Mouse (Mus musculus) hindbrain, embryonic 16.5 days (tissue): ENCODE measurements around the gene Nxph1. TPM values are rescaled to one million over a fixed set of nuclear protein-coding genes. Genes with fewer than 3 reads are reported as not detected.

Experiments used
- ATAC-seq: fragments of 200-750 bp; cut with Nextera tagmentation; 2 replicates; pipeline ENCODE4 v1.8.0; 2017; ENCODE audit warnings: moderate TSS enrichment, moderate library complexity
- H3K27ac ChIP-seq: fragments of 300-500 bp; sonication (generic); 2 replicates; pipeline ENCODE4 v1.5.1; 2014; ENCODE audit warnings: low read depth, mild to moderate bottlenecking, control low read depth, low read length, moderate library complexity
- H3K27me3 ChIP-seq: fragments of 300-500 bp; sonication (generic); replicated peaks from 2 replicates; pipeline ENCODE4 v1.6.1; 2014; ENCODE audit warnings: low read length; ENCODE audit not compliant: control insufficient read depth, insufficient read depth
- H3K36me3 ChIP-seq: fragments of 300-500 bp; sonication (generic); 2 replicates; pipeline ENCODE4 v1.6.1; 2014; ENCODE audit warnings: mild to moderate bottlenecking, low read length, moderate library complexity, mixed read lengths; ENCODE audit not compliant: control insufficient read depth, insufficient read depth
- H3K4me1 ChIP-seq: fragments of 300-500 bp; sonication (generic); 2 replicates; pipeline ENCODE4 v1.6.1; 2014; ENCODE audit warnings: low read depth, low read length; ENCODE audit not compliant: control insufficient read depth, insufficient read depth
- H3K4me2 ChIP-seq: fragments of 300-500 bp; sonication (generic); 2 replicates; pipeline ENCODE4 v1.6.1; 2014; ENCODE audit warnings: mild to moderate bottlenecking, low read length, control low read depth, moderate library complexity
- H3K4me3 ChIP-seq: fragments of 300-500 bp; sonication (generic); 2 replicates; pipeline ENCODE4 v1.5.1; 2014; ENCODE audit warnings: mild to moderate bottlenecking, low read length, control low read depth, moderate library complexity
- H3K9ac ChIP-seq: fragments of 300-500 bp; sonication (generic); 2 replicates; pipeline ENCODE4 v1.6.1; 2014; ENCODE audit warnings: low read depth, mild to moderate bottlenecking, control low read depth, low read length, moderate library complexity
- H3K9me3 ChIP-seq: fragments of 300-500 bp; sonication (generic); 2 replicates; pipeline ENCODE4 v1.6.1; 2014; ENCODE audit warnings: mild to moderate bottlenecking, low read length, moderate library complexity; ENCODE audit not compliant: control insufficient read depth
- WGBS: fragments of 180-500 bp; shearing (Covaris S2); extraction: QIAGEN DNeasy Blood & Tissue Kit; methylation state at CpG from one replicate; pipeline ENCODE4 v1.1.7; 2014; 5-methylcytosine and 5-hydroxymethylcytosine counted together
- polyA plus RNA-seq: library from polyadenylated mRNA; unstranded; fragments of >200 nt; fragmentation: Nextera tagmentation; extraction: Ambion mirVana; gene quantifications from 2 replicates; pipeline ENCODE4 v1.2.1, GENCODE M21; 2015

The Nxph1 gene
- polyA plus RNA-seq, 1 experiment from 2014 or later = 101 TPM

- Histone ChIP-seq H3K4me3 (no peak overlapping the region), H3K27ac (no peak overlapping the region), H3K4me2 (no peak overlapping the region), H3K9me3 (no peaks in the 10 kb centered on the region), H3K9ac (no peak overlapping the region), H3K4me1 (no peaks in the 10 kb centered on the region), H3K27me3 (no peaks in the 10 kb centered on the region), H3K36me3 (no peaks in the 10 kb centered on the region)
- 50% methylated on average over 3 of the region's 3 CpGs for WGBS
- ATAC-seq = no peak
These were observed 118.2 kb downstream of the Nxph1 start for GRCm38 (mm10) chr6:9066435-9066834.

DNA sequence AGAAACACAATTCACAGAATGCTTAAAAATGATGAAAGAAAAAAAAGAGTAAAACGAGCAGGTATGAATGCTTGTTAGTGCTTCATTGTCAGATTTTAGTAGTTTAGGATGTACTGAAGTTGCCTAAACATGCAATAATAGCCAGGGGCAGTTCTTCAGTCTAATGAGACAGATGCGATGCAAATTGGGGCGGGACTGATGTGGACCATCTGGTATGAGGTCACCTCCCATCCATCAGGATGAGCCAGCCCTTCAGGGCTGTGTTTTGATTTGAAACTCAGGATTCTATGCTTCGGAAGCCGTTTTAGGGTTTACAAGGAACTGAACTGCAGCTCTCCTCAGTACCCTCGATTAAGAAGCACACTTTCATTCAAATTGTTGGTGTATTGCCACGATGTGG lies 121.7 kb downstream of the Nxph1 start:
- H3K4me2 ChIP-seq = no peak overlapping the region
- no peaks in the 10 kb centered on the region for H3K36me3 ChIP-seq
- 65% methylated on average over 7 of the region's 7 CpGs for WGBS
- H3K27me3 ChIP-seq = no peaks in the 10 kb centered on the region
- no peaks in the 10 kb centered on the region for H3K9me3 ChIP-seq
- no peak overlapping the region for H3K27ac ChIP-seq
- no peak overlapping the region for H3K9ac ChIP-seq
- H3K4me1 ChIP-seq = no peaks in the 10 kb centered on the region
- no peak for ATAC-seq
- no peak overlapping the region for H3K4me3 ChIP-seq

DNA sequence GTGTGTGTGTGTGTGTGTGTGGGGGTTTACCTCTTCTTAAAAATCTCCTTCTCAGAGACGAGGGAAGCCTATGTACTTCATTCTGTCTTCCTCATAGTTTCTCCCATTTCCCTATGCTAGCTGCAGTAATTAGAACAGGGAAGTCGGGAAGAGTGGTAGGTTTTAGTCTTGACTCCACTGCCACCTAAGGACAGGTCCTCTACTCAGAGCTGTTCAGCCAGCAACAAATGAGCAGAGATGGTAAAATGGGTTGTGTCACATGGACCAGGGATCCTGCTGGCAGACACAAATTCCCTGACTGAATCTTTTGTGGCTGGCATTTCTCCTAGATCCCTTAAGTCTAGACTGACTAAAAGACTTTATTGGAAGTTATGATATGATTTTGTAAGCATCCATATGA lies 128.2 kb downstream of the Nxph1 start:
- 74% methylated on average over 2 of the region's 2 CpGs for WGBS
- no peaks in the 10 kb centered on the region for H3K27me3 ChIP-seq
- H3K4me3 ChIP-seq = no peak overlapping the region
- no peak for ATAC-seq
- no peak overlapping the region for H3K9ac ChIP-seq
- H3K36me3 ChIP-seq = no peaks in the 10 kb centered on the region
- H3K4me2 ChIP-seq = no peak overlapping the region
- H3K4me1 ChIP-seq = no peaks in the 10 kb centered on the region
- H3K9me3 ChIP-seq = no peaks in the 10 kb centered on the region
- no peak overlapping the region for H3K27ac ChIP-seq

DNA sequence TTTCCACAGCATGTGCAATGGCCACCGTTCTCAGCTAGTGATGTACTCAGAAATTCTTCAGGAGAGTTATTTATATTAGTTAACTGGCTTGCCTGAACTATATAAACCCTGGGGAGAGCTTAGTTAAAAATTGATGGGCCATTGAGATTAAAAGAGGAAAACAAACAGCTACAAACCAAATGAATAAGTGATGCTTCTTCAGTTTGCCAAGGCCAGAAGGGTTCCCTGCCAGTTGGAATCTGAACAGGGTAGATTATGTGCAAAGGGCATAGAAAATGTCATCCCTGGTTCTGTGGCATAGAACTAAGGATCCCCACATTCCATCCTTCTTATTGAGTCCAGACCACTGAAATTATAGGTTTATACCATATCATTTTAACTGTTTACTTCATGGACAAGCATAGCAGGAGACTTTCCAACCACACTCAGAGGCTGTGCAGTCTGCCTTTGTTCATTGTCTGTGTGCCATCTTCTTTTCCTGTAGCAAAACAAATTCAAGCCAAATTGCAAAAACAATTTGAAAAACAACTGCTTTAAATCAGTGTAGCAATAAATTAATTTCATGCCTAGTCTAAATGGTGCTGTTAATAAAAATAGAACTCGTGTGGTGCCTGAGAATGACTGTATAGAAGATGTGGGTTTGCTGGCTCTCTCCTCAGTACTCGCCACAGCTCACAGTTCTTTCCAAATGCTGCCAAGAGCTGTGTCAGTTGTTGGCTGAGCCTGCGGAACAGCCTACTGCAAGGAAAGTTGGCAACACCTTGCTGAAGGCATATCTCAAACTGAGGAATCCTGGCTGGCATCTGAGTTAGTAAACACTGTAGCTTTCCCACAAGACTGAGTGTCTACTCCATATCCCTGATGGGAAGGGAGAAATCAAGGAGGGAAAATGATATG lies 129.8 kb downstream of the Nxph1 start:
- ATAC-seq = peak; percentile 85
- H3K4me1 ChIP-seq = no peaks in the 10 kb centered on the region
- WGBS = 60% methylated on average over 4 of the region's 4 CpGs
- H3K9ac ChIP-seq = no peak overlapping the region
- H3K27me3 ChIP-seq = no peaks in the 10 kb centered on the region
- 0 out of 2 replicates have a peak overlapping the region, but pooled peaks have one; percentile 8 for H3K27ac ChIP-seq
- H3K9me3 ChIP-seq = no peaks in the 10 kb centered on the region
- H3K36me3 ChIP-seq = no peaks in the 10 kb centered on the region
- no peak overlapping the region for H3K4me2 ChIP-seq
- H3K4me3 ChIP-seq = no peak overlapping the region

GRCm38 (mm10) chr6:9083851-9084250 lies 135.6 kb downstream of the Nxph1 start:
- no peaks in the 10 kb centered on the region for H3K36me3 ChIP-seq
- H3K9ac ChIP-seq = no peak overlapping the region
- H3K4me1 ChIP-seq = no peaks in the 10 kb centered on the region
- no peak overlapping the region for H3K27ac ChIP-seq
- 64% methylated on average over 3 of the region's 3 CpGs for WGBS
- H3K4me3 ChIP-seq = no peak overlapping the region
- H3K4me2 ChIP-seq = no peak overlapping the region
- no peak for ATAC-seq
- H3K27me3 ChIP-seq = no peaks in the 10 kb centered on the region
- H3K9me3 ChIP-seq = no peaks in the 10 kb centered on the region

GRCm38 (mm10) chr6:9097345-9097744 lies 149.1 kb downstream of the Nxph1 start:
- H3K9me3 ChIP-seq = no peaks in the 10 kb centered on the region
- no peak for ATAC-seq
- no peaks in the 10 kb centered on the region for H3K27me3 ChIP-seq
- H3K27ac ChIP-seq = no peak overlapping the region
- H3K9ac ChIP-seq = no peak overlapping the region
- no peak overlapping the region for H3K4me2 ChIP-seq
- no peaks in the 10 kb centered on the region for H3K36me3 ChIP-seq
- WGBS = 81% methylated on average over 2 of the region's 2 CpGs
- H3K4me3 ChIP-seq = no peak overlapping the region
- H3K4me1 ChIP-seq = no peaks in the 10 kb centered on the region

GRCm38 (mm10) chr6:9107366-9107765 lies 159.1 kb downstream of the Nxph1 start:
- Histone ChIP-seq H3K4me2 (no peak overlapping the region), H3K36me3 (no peaks in the 10 kb centered on the region), H3K4me3 (no peak overlapping the region), H3K9ac (no peak overlapping the region), H3K27ac (no peak overlapping the region), H3K9me3 (no peaks in the 10 kb centered on the region), H3K4me1 (no peaks in the 10 kb centered on the region), H3K27me3 (no peaks in the 10 kb centered on the region)
- ATAC-seq = no peak

DNA sequence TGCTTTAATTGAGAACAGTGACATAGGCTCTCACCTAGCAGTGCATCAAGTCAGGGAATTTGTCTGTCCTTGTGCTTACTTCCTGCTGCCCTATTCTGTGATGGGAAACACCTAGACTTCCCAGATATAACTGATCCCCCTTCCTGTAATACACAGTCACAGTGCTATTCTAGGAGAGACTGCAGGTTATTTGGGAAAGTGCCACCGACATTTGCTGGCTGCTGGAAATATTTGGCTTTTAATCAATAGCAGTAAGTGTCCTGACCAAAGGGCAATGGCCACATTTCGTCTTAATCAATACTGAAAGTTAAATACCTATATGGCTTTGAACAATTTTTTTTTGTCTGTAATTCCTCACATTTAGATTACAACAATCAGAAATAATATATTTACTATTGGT lies 170.9 kb downstream of the Nxph1 start:
- Histone ChIP-seq H3K4me1 (no peaks in the 10 kb centered on the region), H3K9me3 (no peaks in the 10 kb centered on the region), H3K27ac (no peak overlapping the region), H3K4me2 (no peak overlapping the region), H3K27me3 (no peaks in the 10 kb centered on the region), H3K4me3 (no peak overlapping the region), H3K36me3 (no peaks in the 10 kb centered on the region), H3K9ac (no peak overlapping the region)
- 79% methylated on average over 2 of the region's 2 CpGs for WGBS
- ATAC-seq = no peak

- no peaks in the 10 kb centered on the region for H3K9me3 ChIP-seq
- ATAC-seq = peak; percentile 34; the same call in 1 of the 2 replicates
- 76% methylated on average over 12 of the region's 12 CpGs for WGBS
- no peak overlapping the region for H3K4me3 ChIP-seq
- no peak overlapping the region for H3K4me2 ChIP-seq
- no peaks in the 10 kb centered on the region for H3K27me3 ChIP-seq
- H3K36me3 ChIP-seq = no peaks in the 10 kb centered on the region
- no peak overlapping the region for H3K27ac ChIP-seq
- no peaks in the 10 kb centered on the region for H3K4me1 ChIP-seq
- no peak overlapping the region for H3K9ac ChIP-seq
These were observed 176.2 kb downstream of the Nxph1 start for GRCm38 (mm10) chr6:9124321-9124914.
